Mouse (Mus musculus) kidney, adult 2 months (tissue): ENCODE measurements at regions not wholly inside any gene's neighbourhood (a gene's known extent, or its start where the extent isn't known, plus 50 kb on each side); places are given as distances from the start of the nearest gene placed in this dataset.

Experiments used
- CTCF ChIP-seq: fragments of 200-500 bp; conservative IDR thresholded peaks from 2 replicates; pipeline ENCODE4 v1.5.1; 2011; ENCODE audit warnings: low read depth, mild to moderate bottlenecking, control low read depth, low read length, moderate library complexity, mixed read lengths; ENCODE audit not compliant: insufficient read depth, insufficient read length
- POLR2A ChIP-seq: fragments of 200-500 bp; IDR thresholded peaks from one replicate; pipeline ENCODE4 v1.6.1; 2011; ENCODE audit warnings: low read depth, low read length, control low read depth

GRCm38 (mm10) chr12:93960869-93961268 is 1731.2 kb upstream of the Flrt2 start:
- TF ChIP-seq CTCF (no peak), POLR2A (no peak)
